Mouse (Mus musculus) midbrain, embryonic 14.5 days (tissue): ENCODE measurements around the gene Akr1b8. TPM values are rescaled to one million over a fixed set of nuclear protein-coding genes. Genes with fewer than 3 reads are reported as not detected.
"Not testable (repeated sequence)": the region's sequence is repeated elsewhere in the genome, so short reads cannot be mapped to it uniquely, and the experiment has no call there.

Source experiments
- ATAC-seq: fragments of 200-750 bp; cut with Nextera tagmentation; 2 replicates; pipeline ENCODE4 v1.8.0; 2017; ENCODE audit warnings: moderate number of reproducible peaks, moderate library complexity; ENCODE audit not compliant: low FRiP score, low TSS enrichment
- DNase-seq: peaks from one replicate; pipeline ENCODE4 v3.0.0-alpha.2; 2015
- H3K27ac ChIP-seq: fragments of 300-500 bp; sonication (generic); replicated peaks from 2 replicates; pipeline ENCODE4 v1.5.1; 2014; ENCODE audit warnings: mild to moderate bottlenecking, low read depth, low read length, moderate library complexity
- H3K27me3 ChIP-seq: fragments of 300-500 bp; sonication (generic); 2 replicates; pipeline ENCODE4 v1.6.1; 2014; ENCODE audit warnings: low read length, control low read depth, mixed read lengths; ENCODE audit not compliant: control insufficient read depth, insufficient read depth
- H3K36me3 ChIP-seq: fragments of 300-500 bp; sonication (generic); 2 replicates; pipeline ENCODE4 v1.6.1; 2014; ENCODE audit warnings: low read length, control low read depth; ENCODE audit not compliant: control insufficient read depth, insufficient read depth
- H3K4me1 ChIP-seq: fragments of 300-500 bp; sonication (generic); 2 replicates; pipeline ENCODE4 v1.6.1; 2014; ENCODE audit warnings: mild to moderate bottlenecking, antibody characterized with exemption, low read length, control low read depth; ENCODE audit not compliant: control insufficient read depth, insufficient read depth
- H3K4me2 ChIP-seq: fragments of 300-500 bp; sonication (generic); 2 replicates; pipeline ENCODE4 v1.6.1; 2014; ENCODE audit warnings: mild to moderate bottlenecking, low read length, moderate library complexity
- H3K4me3 ChIP-seq: fragments of 300-500 bp; sonication (generic); replicated peaks from 2 replicates; pipeline ENCODE4 v1.5.1; 2014; ENCODE audit warnings: low read depth, low read length
- H3K9ac ChIP-seq: fragments of 300-500 bp; sonication (generic); replicated peaks from 2 replicates; pipeline ENCODE4 v1.6.1; 2014; ENCODE audit warnings: mild to moderate bottlenecking, low read length, moderate library complexity
- H3K9me3 ChIP-seq: fragments of 300-500 bp; sonication (generic); 2 replicates; pipeline ENCODE4 v1.6.1; 2016; ENCODE audit warnings: low read length, control low read depth, mixed read lengths; ENCODE audit not compliant: control insufficient read depth
- WGBS: fragments of 180-500 bp; shearing (Covaris S2); extraction: QIAGEN DNeasy Blood & Tissue Kit; methylation state at CpG from one replicate; pipeline ENCODE4 v1.1.7; 2014; 5-methylcytosine and 5-hydroxymethylcytosine counted together
- polyA plus RNA-seq: library from polyadenylated mRNA; unstranded; fragments of >200 nt; fragmentation: Nextera tagmentation; extraction: Ambion mirVana; gene quantifications from 2 replicates; pipeline ENCODE4 v1.2.1, GENCODE M21; 2014

Akr1b8 gene
- polyA plus RNA-seq, 1 experiment from 2014 or later = 4.5 TPM

GRCm38 (mm10) chr6:34375888-34376287 lies 22.0 kb downstream of the Akr1b8 start:
- H3K4me3 ChIP-seq, H3K27ac ChIP-seq, H3K9me3 ChIP-seq, H3K27me3 ChIP-seq, DNase-seq, ATAC-seq, H3K4me2 ChIP-seq, H3K36me3 ChIP-seq, H3K4me1 ChIP-seq, H3K9ac ChIP-seq: not testable (repeated sequence)
- 82% methylated on average over 5 of the region's 5 CpGs for WGBS

GRCm38 (mm10) chr6:34383401-34383800 lies 29.5 kb downstream of the Akr1b8 start:
- peak overlapping the region; percentile 64; the same call in 1 of the 2 replicates for H3K4me2 ChIP-seq
- H3K4me3 ChIP-seq = no peak overlapping the region
- no peak for DNase-seq
- ATAC-seq = no peak
- no peak overlapping the region for H3K9ac ChIP-seq
- 43% methylated on average over 8 of the region's 8 CpGs for WGBS
- no peaks in the 10 kb centered on the region; the same call in 1 of the 2 replicates for H3K27me3 ChIP-seq
- no peak overlapping the region for H3K27ac ChIP-seq
- H3K4me1 ChIP-seq = 0 out of 2 replicates have a peak, but pooled peaks cover 12% of the 10 kb centered on the region
- H3K36me3 ChIP-seq = no peaks in the 10 kb centered on the region
- H3K9me3 ChIP-seq = no peaks in the 10 kb centered on the region

GRCm38 (mm10) chr6:34384110-34384661 lies 30.3 kb downstream of the Akr1b8 start, which contains the start of gene Akr1b10:
Akr1b10 (plus strand) TSS chr6:34384218.
- 2% methylated on average over 17 of the region's 17 CpGs for WGBS
- ATAC-seq (no peak; the same call in 1 of the 2 replicates), DNase-seq (peak; percentile 72)
- no peak within 1 kb of the TSS for H3K27ac ChIP-seq
- peak within 1 kb of the TSS; percentile 64 for H3K4me2 ChIP-seq
- H3K27me3 ChIP-seq = no peaks in the 10 kb centered on the region; the same call in 1 of the 2 replicates
- H3K4me3 ChIP-seq = peak within 1 kb of the TSS; percentile 36
- no peaks in the 10 kb centered on the region for H3K9me3 ChIP-seq
- peak within 1 kb of the TSS; percentile 23; the same call in 1 of the 2 replicates for H3K9ac ChIP-seq
- H3K36me3 ChIP-seq = no peaks in the 10 kb centered on the region
- H3K4me1 ChIP-seq = 0 out of 2 replicates have a peak, but pooled peaks cover 12% of the 10 kb centered on the region

GRCm38 (mm10) chr6:34384701-34385370 lies 30.9 kb downstream of the Akr1b8 start:
- ATAC-seq = no peak
- no peak overlapping the region for H3K27ac ChIP-seq
- 5% methylated on average over 13 of the region's 13 CpGs for WGBS

GRCm38 (mm10) chr6:34388420-34389156 lies 34.7 kb downstream of the Akr1b8 start:
- H3K36me3 ChIP-seq = no peaks in the 10 kb centered on the region
- H3K4me1 ChIP-seq = 0 out of 2 replicates have a peak, but pooled peaks cover 12% of the 10 kb centered on the region
- H3K9me3 ChIP-seq = no peaks in the 10 kb centered on the region
- no peak overlapping the region for H3K4me2 ChIP-seq
- no peak overlapping the region for H3K9ac ChIP-seq
- 91% methylated on average over 4 of the region's 4 CpGs for WGBS
- no peaks in the 10 kb centered on the region; the same call in 1 of the 2 replicates for H3K27me3 ChIP-seq
- H3K4me3 ChIP-seq = no peak overlapping the region
- no peak overlapping the region for H3K27ac ChIP-seq
- DNase-seq (peak; percentile 7), ATAC-seq (no peak)

More at GRCm38 (mm10) chr6:34384701-34385370, 30.9 kb downstream of the Akr1b8 start:
- no peak overlapping the region for H3K9ac ChIP-seq
- peak; percentile 32 for DNase-seq
- H3K9me3 ChIP-seq = no peaks in the 10 kb centered on the region
- H3K4me2 ChIP-seq = peak overlapping the region; percentile 64
- H3K4me1 ChIP-seq = 0 out of 2 replicates have a peak, but pooled peaks cover 12% of the 10 kb centered on the region
- peak overlapping the region; percentile 36 for H3K4me3 ChIP-seq
- H3K27me3 ChIP-seq = no peaks in the 10 kb centered on the region; the same call in 1 of the 2 replicates
- H3K36me3 ChIP-seq = no peaks in the 10 kb centered on the region

- 91% methylated on average over 5 of the region's 5 CpGs for WGBS
- H3K4me1 ChIP-seq = no peaks in the 10 kb centered on the region
- H3K9me3 ChIP-seq = no peaks in the 10 kb centered on the region
- H3K4me3 ChIP-seq = no peak overlapping the region
- H3K36me3 ChIP-seq = no peaks in the 10 kb centered on the region
- H3K9ac ChIP-seq = no peak overlapping the region
- H3K27me3 ChIP-seq = no peaks in the 10 kb centered on the region
- DNase-seq (no peak), ATAC-seq (no peak)
- no peak overlapping the region for H3K4me2 ChIP-seq
- no peak overlapping the region for H3K27ac ChIP-seq
Measured at GRCm38 (mm10) chr6:34395897-34396296, 42.0 kb downstream of the Akr1b8 start.

- 89% methylated on average over 6 of the region's 6 CpGs for WGBS
- no peak overlapping the region for H3K27ac ChIP-seq
- ATAC-seq = no peak
- no peaks in the 10 kb centered on the region for H3K9me3 ChIP-seq
- no peaks in the 10 kb centered on the region for H3K4me1 ChIP-seq
- no peak overlapping the region for H3K4me3 ChIP-seq
- no peaks in the 10 kb centered on the region for H3K27me3 ChIP-seq
- H3K36me3 ChIP-seq = no peaks in the 10 kb centered on the region
- H3K4me2 ChIP-seq = no peak overlapping the region
- H3K9ac ChIP-seq = no peak overlapping the region
- no peak for DNase-seq
Measured at GRCm38 (mm10) chr6:34398431-34398830, 44.5 kb downstream of the Akr1b8 start.

- DNase-seq (no peak), ATAC-seq (no peak)
- Histone ChIP-seq H3K4me1 (no peaks in the 10 kb centered on the region), H3K9ac (no peak overlapping the region), H3K27ac (no peak overlapping the region), H3K9me3 (no peaks in the 10 kb centered on the region), H3K36me3 (no peaks in the 10 kb centered on the region), H3K4me3 (no peak overlapping the region), H3K27me3 (no peaks in the 10 kb centered on the region), H3K4me2 (no peak overlapping the region)
- WGBS = 87% methylated on average over 13 of the region's 13 CpGs
Measured at GRCm38 (mm10) chr6:34399606-34400220, 45.8 kb downstream of the Akr1b8 start.
